Mouse (Mus musculus) myocyte (in vitro differentiated cells): Measurements from ENCODE around the gene Dusp14.

Experiments used
- CEBPB ChIP-seq: IDR thresholded peaks from 2 replicates; pipeline ENCODE4 v1.6.1; 2011; ENCODE audit warnings: mild to moderate bottlenecking, moderate library complexity; ENCODE audit not compliant: poor library complexity, insufficient read depth, severe bottlenecking
- MYOD1 ChIP-seq, 3 experiments: IDR thresholded peaks; one replicate each; pipeline ENCODE4 v1.6.1; 2011; ENCODE audit warnings: control low read depth in 2 of 3, low read depth in 2 of 3, mild to moderate bottlenecking in 2 of 3, moderate library complexity in 1 of 3; ENCODE audit not compliant: insufficient read length in 2 of 3, control insufficient read depth in 1 of 3
- POLR2A ChIP-seq: IDR thresholded peaks from one replicate; pipeline ENCODE4 v1.6.1; 2011; ENCODE audit warnings: low read depth, mild to moderate bottlenecking, control low read depth, moderate library complexity; ENCODE audit not compliant: insufficient read length
- USF1 ChIP-seq: IDR thresholded peaks from one replicate; pipeline ENCODE4 v1.6.1; 2011; ENCODE audit warnings: low read depth, mild to moderate bottlenecking, control low read depth, moderate library complexity

GRCm38 (mm10) chr11:84044988-84045387 lies 24.1 kb downstream of the Dusp14 start:
- TF ChIP-seq MYOD1 (IDR thresholded peaks at IDR 0.05; ENCODE audit: control insufficient read depth in 1 of 3, insufficient read length in 2 of 3, low read depth in 2 of 3) (no peak), POLR2A (no peak), CEBPB (no peak), USF1 (no peak)
